Mouse (Mus musculus) liver, embryonic 15.5 days (tissue): ENCODE data around the gene Cyp2u1. TPM values are rescaled to one million over a fixed set of nuclear protein-coding genes. Genes with fewer than 3 reads are reported as not detected.
"Not testable (repeated sequence)": the region's sequence is repeated elsewhere in the genome, so short reads cannot be mapped to it uniquely, and the experiment has no call there.

Experiments
- ATAC-seq: fragments of 200-750 bp; cut with Nextera tagmentation; 2 replicates; pipeline ENCODE4 v1.8.0; 2017; ENCODE audit warnings: moderate number of reproducible peaks, mild to moderate bottlenecking, moderate library complexity; ENCODE audit not compliant: insufficient read depth
- H3K27ac ChIP-seq: fragments of 300-500 bp; sonication (generic); replicated peaks from 2 replicates; pipeline ENCODE4 v1.5.1; 2015; ENCODE audit warnings: mild to moderate bottlenecking, inconsistent platforms
- H3K27me3 ChIP-seq: fragments of 300-500 bp; sonication (generic); 2 replicates; pipeline ENCODE4 v1.6.1; 2015; ENCODE audit warnings: mild to moderate bottlenecking, inconsistent platforms
- H3K36me3 ChIP-seq: fragments of 300-500 bp; sonication (generic); replicated peaks from 2 replicates; pipeline ENCODE4 v1.6.1; 2015; ENCODE audit warnings: moderate library complexity, mild to moderate bottlenecking, inconsistent platforms
- H3K4me1 ChIP-seq: fragments of 300-500 bp; sonication (generic); replicated peaks from 2 replicates; pipeline ENCODE4 v1.6.1; 2015; ENCODE audit warnings: inconsistent platforms
- H3K4me2 ChIP-seq: fragments of 300-500 bp; sonication (generic); 2 replicates; pipeline ENCODE4 v1.6.1; 2015; ENCODE audit warnings: moderate library complexity, mild to moderate bottlenecking, inconsistent platforms
- H3K4me3 ChIP-seq: fragments of 300-500 bp; sonication (generic); replicated peaks from 2 replicates; pipeline ENCODE4 v1.5.1; 2015; ENCODE audit warnings: mild to moderate bottlenecking, inconsistent platforms
- H3K9ac ChIP-seq: fragments of 300-500 bp; sonication (generic); 2 replicates; pipeline ENCODE4 v1.6.1; 2015; ENCODE audit warnings: moderate library complexity, mild to moderate bottlenecking, inconsistent platforms
- H3K9me3 ChIP-seq: fragments of 300-500 bp; sonication (generic); replicated peaks from 2 replicates; pipeline ENCODE4 v1.6.1; 2016; ENCODE audit warnings: inconsistent platforms
- WGBS: fragments of 180-500 bp; shearing (Covaris S2); methylation state at CpG from one replicate; pipeline ENCODE4 v1.1.7; 2015; ENCODE audit warnings: mixed read lengths; ENCODE audit not compliant: insufficient replicate concordance; 5-methylcytosine and 5-hydroxymethylcytosine counted together
- polyA plus RNA-seq: library from polyadenylated mRNA; unstranded; fragments of >200 nt; fragmentation: Nextera tagmentation; extraction: Ambion mirVana; gene quantifications from 2 replicates; pipeline ENCODE4 v1.2.1, GENCODE M21; 2015

Gene Cyp2u1
- polyA plus RNA-seq: 0.25 and 0.28 TPM in 2 replicates

DNA sequence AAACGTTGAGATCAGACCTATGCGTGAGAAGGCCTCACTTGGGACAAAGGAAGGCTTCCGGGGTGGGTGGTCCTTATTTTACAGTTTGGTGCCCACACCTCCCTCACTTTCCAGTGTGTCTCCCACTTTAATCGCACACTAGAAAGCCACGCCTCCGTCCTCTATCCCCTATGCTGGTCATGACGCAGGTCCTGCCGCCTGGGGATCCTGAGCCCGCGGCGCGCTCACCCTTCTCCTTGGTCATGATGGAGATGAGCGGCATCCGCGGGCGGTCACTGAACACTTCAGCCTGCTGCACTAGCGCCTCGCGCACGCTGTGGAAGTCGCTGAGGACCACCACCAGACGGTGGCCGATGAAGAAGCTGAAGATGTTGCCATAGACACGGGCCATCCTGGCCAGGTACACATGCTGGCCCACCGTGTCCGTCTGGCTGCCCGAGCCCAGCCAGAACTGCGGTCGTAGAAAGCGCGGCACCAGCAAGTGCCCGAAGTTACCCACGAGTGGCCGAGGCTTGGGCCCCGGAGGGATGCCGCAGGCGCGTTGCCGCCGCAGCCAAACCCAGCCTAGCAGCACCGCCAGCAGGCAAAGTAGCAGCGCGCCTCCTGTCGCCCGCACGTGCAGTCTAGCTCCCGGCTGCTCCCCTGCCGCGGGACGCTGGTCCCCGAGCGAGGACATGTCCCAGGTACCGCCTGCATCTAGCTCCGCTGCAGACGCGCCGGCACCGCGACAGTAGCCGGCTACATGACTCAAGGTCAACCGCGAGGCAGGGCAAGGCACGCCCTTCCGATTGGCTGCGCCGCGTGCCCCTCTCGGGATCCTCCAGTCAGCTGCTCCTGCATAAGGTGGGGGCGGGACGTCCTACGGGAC, at the start of gene Cyp2u1:
Cyp2u1 (minus strand) TSS at position 776 of the 868 bp plus-strand sequence.
- Histone ChIP-seq H3K27ac (no peak within 1 kb of the TSS), H3K27me3 (no peaks in the 10 kb centered on the region; the same call in 1 of the 2 replicates), H3K4me2 (peak within 1 kb of the TSS; percentile 87), H3K4me1 (peaks cover 7% of the 10 kb centered on the region), H3K4me3 (peak within 1 kb of the TSS; percentile 62), H3K9ac (peak within 1 kb of the TSS; percentile 23; the same call in 1 of the 2 replicates), H3K9me3 (no peaks in the 10 kb centered on the region), H3K36me3 (no peaks in the 10 kb centered on the region)
- peak; percentile 89 for ATAC-seq
- 2% methylated on average over 70 of the region's 71 CpGs for WGBS

GRCm38 (mm10) chr3:131350539-131350938, 47.5 kb upstream of the Cyp2u1 start:
- Histone ChIP-seq H3K4me3 (no peak overlapping the region), H3K27ac (no peak overlapping the region), H3K9ac (no peak overlapping the region), H3K27me3 (no peaks in the 10 kb centered on the region), H3K4me2 (no peak overlapping the region), H3K36me3 (no peaks in the 10 kb centered on the region), H3K9me3 (no peaks in the 10 kb centered on the region), H3K4me1 (no peaks in the 10 kb centered on the region)
- WGBS: 65% methylated on average over 7 of the region's 7 CpGs
- ATAC-seq: no peak

DNA sequence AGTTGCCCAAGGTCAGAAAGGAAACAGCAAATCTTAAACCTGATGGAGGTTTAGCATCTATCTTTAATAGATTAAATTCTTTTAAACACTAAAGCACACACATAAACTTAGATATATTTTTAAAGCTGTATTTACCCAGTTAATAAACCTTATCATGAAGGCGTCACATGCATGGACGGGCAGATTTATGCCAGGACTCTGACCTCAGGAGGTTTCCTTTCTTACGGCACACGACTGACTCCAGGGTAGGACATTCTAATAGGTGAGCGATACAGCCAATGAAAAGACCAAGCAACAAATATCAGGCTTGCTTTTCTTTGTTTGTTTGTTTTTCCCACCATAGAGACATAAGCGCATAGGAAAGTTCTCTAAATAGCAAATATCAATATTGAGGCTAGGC, 46.0 kb upstream of the Cyp2u1 start:
- no peak overlapping the region for H3K27ac ChIP-seq
- no peaks in the 10 kb centered on the region for H3K27me3 ChIP-seq
- H3K4me3 ChIP-seq: no peak overlapping the region
- H3K36me3 ChIP-seq: no peaks in the 10 kb centered on the region
- H3K4me1 ChIP-seq: no peaks in the 10 kb centered on the region
- no peak for ATAC-seq
- no peak overlapping the region for H3K9ac ChIP-seq
- 70% methylated on average over 6 of the region's 6 CpGs for WGBS
- H3K9me3 ChIP-seq: no peaks in the 10 kb centered on the region
- H3K4me2 ChIP-seq: no peak overlapping the region

GRCm38 (mm10) chr3:131348579-131348950, 45.5 kb upstream of the Cyp2u1 start:
- no peak for ATAC-seq
- 61% methylated on average over 3 of the region's 3 CpGs for WGBS
- no peak overlapping the region for H3K27ac ChIP-seq
- no peaks in the 10 kb centered on the region for H3K36me3 ChIP-seq
- no peak overlapping the region for H3K4me2 ChIP-seq
- H3K27me3 ChIP-seq: no peaks in the 10 kb centered on the region
- H3K4me1 ChIP-seq: no peaks in the 10 kb centered on the region
- H3K9ac ChIP-seq: no peak overlapping the region
- no peaks in the 10 kb centered on the region for H3K9me3 ChIP-seq
- H3K4me3 ChIP-seq: no peak overlapping the region

- no peak overlapping the region for H3K4me2 ChIP-seq
Measured at GRCm38 (mm10) chr3:131347831-131348578, 45.0 kb upstream of the Cyp2u1 start.

DNA sequence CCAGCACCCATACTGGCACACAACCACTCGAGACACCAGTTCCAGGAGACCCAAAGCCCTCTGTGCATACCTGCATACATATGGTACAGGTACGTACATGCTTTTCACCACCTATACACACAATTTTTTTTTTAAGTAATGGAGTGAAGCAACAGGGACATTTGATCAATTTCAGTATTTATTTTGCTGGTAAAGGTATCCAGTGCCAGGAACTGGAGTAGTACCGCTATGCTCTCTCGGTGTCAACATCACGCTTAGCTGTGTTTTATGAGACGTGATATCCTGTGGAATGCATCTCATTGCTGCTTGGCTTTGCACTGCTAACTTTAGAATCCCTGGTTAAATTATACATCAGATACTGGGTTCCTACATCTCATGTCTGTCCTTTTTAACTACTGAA, 42.9 kb upstream of the Cyp2u1 start:
- Histone ChIP-seq H3K27me3 (no peaks in the 10 kb centered on the region), H3K9me3 (no peaks in the 10 kb centered on the region), H3K4me1 (no peaks in the 10 kb centered on the region), H3K27ac (no peak overlapping the region), H3K9ac (no peak overlapping the region), H3K4me2 (no peak overlapping the region), H3K36me3 (no peaks in the 10 kb centered on the region), H3K4me3 (no peak overlapping the region)
- ATAC-seq: no peak
- WGBS: 77% methylated on average over 6 of the region's 6 CpGs

More at GRCm38 (mm10) chr3:131347831-131348578, 45.0 kb upstream of the Cyp2u1 start:
- Histone ChIP-seq H3K36me3 (no peaks in the 10 kb centered on the region), H3K27ac (no peak overlapping the region), H3K9me3 (no peaks in the 10 kb centered on the region), H3K9ac (no peak overlapping the region), H3K4me1 (no peaks in the 10 kb centered on the region), H3K4me3 (no peak overlapping the region), H3K27me3 (no peaks in the 10 kb centered on the region)
- 40% methylated on average over 6 of the region's 6 CpGs for WGBS
- ATAC-seq: no peak

DNA sequence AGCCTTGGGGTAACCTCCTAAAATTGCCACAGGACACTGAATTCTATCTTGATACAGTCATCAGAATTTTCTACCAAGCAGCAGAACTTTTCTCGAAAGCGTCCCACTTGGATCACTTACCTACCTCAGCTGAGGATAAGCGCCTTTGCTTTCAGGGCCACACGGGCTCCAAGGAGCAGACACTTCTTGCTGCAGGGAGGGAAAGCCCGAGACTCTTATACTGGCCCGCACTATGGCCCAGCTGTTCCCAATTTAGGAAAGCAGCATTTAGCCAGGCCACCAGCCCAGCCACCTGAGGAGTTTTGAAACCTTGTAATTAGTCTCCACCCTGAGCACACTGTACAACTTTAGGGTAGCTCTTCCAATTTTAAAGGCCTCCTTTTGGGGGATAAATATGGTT, 40.3 kb upstream of the Cyp2u1 start:
- H3K4me2 ChIP-seq: no peak overlapping the region
- no peaks in the 10 kb centered on the region for H3K4me1 ChIP-seq
- H3K27me3 ChIP-seq: no peaks in the 10 kb centered on the region
- 76% methylated on average over 6 of the region's 6 CpGs for WGBS
- no peak overlapping the region for H3K27ac ChIP-seq
- H3K9me3 ChIP-seq: no peaks in the 10 kb centered on the region
- H3K36me3 ChIP-seq: no peaks in the 10 kb centered on the region
- H3K4me3 ChIP-seq: no peak overlapping the region
- ATAC-seq: no peak
- no peak overlapping the region for H3K9ac ChIP-seq

DNA sequence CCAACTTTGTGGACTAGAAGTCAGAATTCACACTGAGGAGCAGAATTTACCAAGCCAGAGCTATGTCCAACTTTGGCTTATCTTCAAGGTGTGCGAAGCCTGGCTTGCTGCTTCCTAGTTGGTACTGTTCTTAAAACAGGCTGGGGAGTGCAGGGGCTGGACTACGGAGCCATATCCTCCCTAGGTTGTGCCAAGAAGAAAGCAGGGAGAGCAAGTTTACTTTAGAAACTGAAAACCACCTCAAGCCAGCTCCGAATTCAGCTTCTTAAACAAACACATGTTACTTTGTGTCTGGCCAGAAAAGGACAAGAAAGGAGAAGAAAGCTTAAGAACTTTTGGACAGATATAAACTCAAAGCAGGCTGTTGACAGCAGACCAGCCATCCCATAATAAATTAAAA, 37.9 kb upstream of the Cyp2u1 start:
- Histone ChIP-seq H3K9me3 (no peaks in the 10 kb centered on the region), H3K4me2 (no peak overlapping the region), H3K27me3 (no peaks in the 10 kb centered on the region), H3K9ac (no peak overlapping the region), H3K36me3 (no peaks in the 10 kb centered on the region; the same call in 1 of the 2 replicates), H3K27ac (no peak overlapping the region), H3K4me1 (no peaks in the 10 kb centered on the region), H3K4me3 (no peak overlapping the region)
- 54% methylated on average over 3 of the region's 3 CpGs for WGBS
- no peak for ATAC-seq

- Histone ChIP-seq H3K9me3 (no peaks in the 10 kb centered on the region), H3K4me3 (no peak overlapping the region), H3K36me3 (no peaks in the 10 kb centered on the region; the same call in 1 of the 2 replicates), H3K4me2 (no peak overlapping the region), H3K9ac (no peak overlapping the region), H3K27ac (no peak overlapping the region), H3K4me1 (no peaks in the 10 kb centered on the region), H3K27me3 (no peaks in the 10 kb centered on the region)
- ATAC-seq: no peak
- 58% methylated on average over 4 of the region's 4 CpGs for WGBS
Measured at GRCm38 (mm10) chr3:131339280-131339679, 36.3 kb upstream of the Cyp2u1 start.

GRCm38 (mm10) chr3:131337749-131338148, 34.7 kb upstream of the Cyp2u1 start:
- H3K27me3 ChIP-seq, H3K36me3 ChIP-seq, H3K27ac ChIP-seq, H3K4me2 ChIP-seq, H3K4me1 ChIP-seq, ATAC-seq, H3K4me3 ChIP-seq, H3K9me3 ChIP-seq, H3K9ac ChIP-seq: not testable (repeated sequence)
- WGBS: 85% methylated on average over 7 of the region's 7 CpGs

DNA sequence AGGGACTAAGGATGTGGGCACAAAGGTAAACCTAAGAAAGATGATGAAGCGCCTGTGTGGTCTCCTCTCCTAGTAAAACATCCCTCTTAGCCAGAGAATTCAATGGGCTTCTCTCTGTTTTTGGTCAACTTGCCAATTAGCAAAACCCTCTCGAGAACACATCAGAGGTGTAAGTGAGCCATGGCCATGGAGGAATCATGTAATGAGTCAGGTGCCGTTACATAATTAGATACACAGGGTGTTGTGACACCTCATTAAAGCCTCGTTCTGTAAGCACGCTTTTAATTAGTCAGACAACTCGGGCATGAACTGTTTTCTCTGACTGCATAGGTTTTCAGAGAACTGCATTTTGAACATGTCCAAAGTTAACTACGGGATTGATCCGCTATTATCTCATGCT, 33.6 kb upstream of the Cyp2u1 start:
- WGBS: 69% methylated on average over 8 of the region's 8 CpGs
- H3K4me2 ChIP-seq: no peak overlapping the region
- no peak overlapping the region for H3K9ac ChIP-seq
- ATAC-seq: no peak
- no peaks in the 10 kb centered on the region for H3K27me3 ChIP-seq
- H3K4me1 ChIP-seq: no peaks in the 10 kb centered on the region
- no peak overlapping the region for H3K27ac ChIP-seq
- no peak overlapping the region for H3K4me3 ChIP-seq
- no peaks in the 10 kb centered on the region for H3K9me3 ChIP-seq
- no peaks in the 10 kb centered on the region; the same call in 1 of the 2 replicates for H3K36me3 ChIP-seq
